Mouse (Mus musculus) cerebellum, adult (tissue): ENCODE results near the gene Ipo11.

Source experiments
- ATAC-seq: cut with Nextera tagmentation; 2 replicates; pipeline ENCODE4 v1.9.2; 2017; ENCODE audit warnings: mild to moderate bottlenecking, moderate library complexity, mixed read lengths; ENCODE audit not compliant: insufficient number of reproducible peaks, low FRiP score, low TSS enrichment

Ipo11 gene

GRCm38 (mm10) chr13:106823121-106823874, 113.5 kb downstream of the Ipo11 start:
- no peak for ATAC-seq

- no peak for ATAC-seq
Observed at GRCm38 (mm10) chr13:106820149-106820548, 116.6 kb downstream of the Ipo11 start.

- ATAC-seq: no peak
Observed at GRCm38 (mm10) chr13:106819749-106820148, 117.0 kb downstream of the Ipo11 start.

GRCm38 (mm10) chr13:106817066-106817465, 119.7 kb downstream of the Ipo11 start:
- ATAC-seq: no peak

- no peak for ATAC-seq
Observed at GRCm38 (mm10) chr13:106813519-106813918, 123.2 kb downstream of the Ipo11 start.

- no peak for ATAC-seq
Observed at GRCm38 (mm10) chr13:106813087-106813486, 123.7 kb downstream of the Ipo11 start.

GRCm38 (mm10) chr13:106810156-106810555, 126.6 kb downstream of the Ipo11 start:
- no peak for ATAC-seq

GRCm38 (mm10) chr13:106808821-106809220, 127.9 kb downstream of the Ipo11 start:
- ATAC-seq: no peak

GRCm38 (mm10) chr13:106808315-106808714, 128.4 kb downstream of the Ipo11 start:
- ATAC-seq: no peak

GRCm38 (mm10) chr13:106807303-106807702, 129.5 kb downstream of the Ipo11 start:
- no peak for ATAC-seq

GRCm38 (mm10) chr13:106805146-106805545, 131.6 kb downstream of the Ipo11 start:
- ATAC-seq: no peak

GRCm38 (mm10) chr13:106798026-106798425, 138.7 kb downstream of the Ipo11 start:
- no peak for ATAC-seq

- ATAC-seq: no peak
Observed at GRCm38 (mm10) chr13:106788817-106789216, 147.9 kb downstream of the Ipo11 start.

GRCm38 (mm10) chr13:106768807-106769206, 168.0 kb downstream of the Ipo11 start:
- ATAC-seq: no peak

- no peak for ATAC-seq
Observed at GRCm38 (mm10) chr13:106762611-106763010, 174.1 kb downstream of the Ipo11 start.

GRCm38 (mm10) chr13:106761661-106762060, 175.1 kb downstream of the Ipo11 start:
- ATAC-seq: no peak

GRCm38 (mm10) chr13:106760232-106760875, 176.4 kb downstream of the Ipo11 start:
- no peak for ATAC-seq

- no peak for ATAC-seq
Observed at GRCm38 (mm10) chr13:106755892-106756291, 180.9 kb downstream of the Ipo11 start.

GRCm38 (mm10) chr13:106754216-106754615, 182.5 kb downstream of the Ipo11 start:
- ATAC-seq: no peak

- ATAC-seq: no peak
Observed at GRCm38 (mm10) chr13:106751951-106752350, 184.8 kb downstream of the Ipo11 start.

- no peak for ATAC-seq
Observed at GRCm38 (mm10) chr13:106746823-106747222, 189.9 kb downstream of the Ipo11 start.

GRCm38 (mm10) chr13:106745201-106745600, 191.6 kb downstream of the Ipo11 start:
- ATAC-seq: no peak
